Mouse (Mus musculus) adrenal gland, adult 2 months (tissue): ENCODE results near the gene Macrod2. TPM values are rescaled to one million over a fixed set of nuclear protein-coding genes. Genes with fewer than 3 reads are reported as not detected.

Experiments
- DNase-seq: peaks from one replicate; pipeline ENCODE4 v3.0.0; 2021
- polyA plus RNA-seq: library from polyadenylated mRNA; depleted of rRNA; stranded (reverse); fragments of >200 nt; gene quantifications from 2 replicates; pipeline ENCODE4 v1.2.3, GENCODE M21; 2012
- total RNA-seq, 2 experiments: library from RNA; stranded (reverse); gene quantifications; 2 replicates each; pipeline ENCODE4 v1.2.3; 2021

Macrod2 gene
- total and polyA plus RNA-seq, 3 experiments, result 8.1 to 8.4 (median 8.3) TPM

DNA sequence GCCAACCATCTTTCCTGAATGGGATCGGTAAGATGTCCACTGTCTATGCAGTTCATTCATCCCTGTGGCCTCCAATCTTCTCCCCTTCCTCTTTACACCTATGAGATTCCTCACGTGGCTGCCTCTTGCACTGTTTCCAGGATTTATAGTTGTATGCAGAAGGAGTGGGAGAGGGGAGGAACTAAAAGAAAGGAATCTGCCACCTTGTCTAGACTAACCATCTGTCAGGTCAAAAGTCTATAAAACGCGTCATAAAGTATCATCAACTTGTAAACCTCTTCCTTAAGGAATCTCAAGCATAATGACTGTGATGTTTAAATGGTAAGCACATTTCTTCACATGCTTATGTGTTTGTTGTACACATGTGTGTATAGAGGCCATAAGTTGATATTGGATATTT lies 416.6 kb downstream of the Macrod2 start:
- DNase-seq, result no peak

DNA sequence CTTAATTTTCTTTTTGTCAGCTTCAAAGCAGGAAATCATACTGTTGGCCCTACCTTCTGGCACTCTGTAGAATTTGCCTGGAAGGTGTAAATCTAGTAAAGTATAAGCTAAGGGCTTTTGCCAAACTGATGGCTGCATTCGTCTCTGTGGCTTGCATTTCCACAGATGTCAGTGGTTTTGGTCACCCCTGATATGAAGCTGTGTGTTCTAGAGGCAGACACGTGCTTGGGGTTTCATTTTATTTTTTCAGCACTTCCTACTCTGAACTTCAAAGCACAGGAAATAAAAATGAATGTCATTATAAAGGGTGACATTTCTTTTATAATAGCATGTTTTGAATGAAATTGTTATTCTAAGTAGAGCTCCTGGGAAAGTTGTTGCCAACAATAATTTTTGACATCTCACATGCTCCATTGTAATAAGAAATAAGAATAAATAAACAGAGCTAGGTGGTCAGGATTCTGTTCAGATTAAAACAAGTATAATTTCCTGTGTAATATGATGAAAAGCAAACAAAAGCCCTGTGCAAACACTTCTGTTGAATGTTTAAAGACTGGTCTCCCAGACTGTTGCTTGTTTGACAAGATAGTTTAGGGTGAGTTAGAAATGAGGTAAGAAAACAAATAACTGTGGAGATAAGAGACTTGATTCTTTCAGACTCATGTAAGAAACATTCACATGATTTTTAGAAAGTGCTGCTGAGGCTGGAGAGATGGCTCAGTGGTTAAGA lies 424.4 kb downstream of the Macrod2 start:
- no peak for DNase-seq

DNA sequence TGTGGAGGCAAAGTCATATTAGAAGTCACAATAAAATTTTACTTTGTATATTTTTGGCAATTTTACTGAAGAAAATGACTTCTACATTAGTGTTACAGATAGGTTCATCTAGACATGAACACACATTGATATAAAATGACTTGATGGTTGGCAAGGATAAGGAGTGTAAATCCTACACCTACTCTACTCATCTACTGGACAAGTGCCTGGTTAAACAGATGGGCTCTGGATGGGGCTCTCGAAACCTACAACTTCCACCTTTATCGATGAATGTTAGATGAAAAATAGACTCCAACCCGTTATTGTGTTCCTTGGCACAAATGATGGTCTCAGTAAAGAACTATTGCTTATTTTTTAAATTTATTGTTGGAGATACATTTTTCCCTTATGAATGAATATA lies 427.3 kb downstream of the Macrod2 start:
- DNase-seq, result no peak

DNA sequence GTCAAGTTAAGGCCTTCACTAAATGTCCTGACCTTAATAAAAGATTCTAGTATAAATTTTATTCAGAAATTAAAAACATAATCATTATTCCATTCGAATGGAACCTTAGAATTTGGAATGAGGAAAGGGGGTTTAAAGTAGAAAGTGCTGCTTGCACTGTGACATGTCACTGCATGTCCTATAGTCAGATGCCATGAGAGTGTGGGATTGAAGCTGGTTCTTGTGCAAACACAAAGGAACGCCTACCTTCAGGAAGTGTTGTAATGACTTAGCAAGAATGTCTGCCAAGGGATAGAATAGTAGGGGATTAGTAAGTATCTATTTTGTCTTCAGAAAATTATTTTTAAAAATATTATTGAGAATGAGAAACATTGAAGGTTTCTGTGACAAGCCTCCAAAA lies 431.1 kb downstream of the Macrod2 start:
- DNase-seq, result no peak

DNA sequence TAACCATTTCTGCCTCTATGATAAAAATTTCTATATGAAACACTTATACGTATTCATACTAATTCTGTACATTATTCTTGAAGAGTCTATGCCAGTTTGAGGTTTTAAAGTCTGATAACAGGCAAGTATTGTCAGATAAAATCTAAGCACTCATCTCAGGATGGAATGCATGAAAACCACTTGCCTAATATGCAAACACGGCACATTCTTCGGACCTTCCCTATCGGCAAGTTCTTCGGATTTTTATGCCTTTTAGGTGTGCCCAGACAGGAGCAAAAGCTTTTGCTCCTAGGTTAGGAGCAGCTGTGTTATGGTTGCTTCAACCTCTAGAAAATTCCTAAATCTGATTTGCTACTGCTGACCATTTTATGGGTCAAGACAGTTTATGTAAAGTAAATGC lies 433.8 kb downstream of the Macrod2 start:
- DNase-seq, result no peak

DNA sequence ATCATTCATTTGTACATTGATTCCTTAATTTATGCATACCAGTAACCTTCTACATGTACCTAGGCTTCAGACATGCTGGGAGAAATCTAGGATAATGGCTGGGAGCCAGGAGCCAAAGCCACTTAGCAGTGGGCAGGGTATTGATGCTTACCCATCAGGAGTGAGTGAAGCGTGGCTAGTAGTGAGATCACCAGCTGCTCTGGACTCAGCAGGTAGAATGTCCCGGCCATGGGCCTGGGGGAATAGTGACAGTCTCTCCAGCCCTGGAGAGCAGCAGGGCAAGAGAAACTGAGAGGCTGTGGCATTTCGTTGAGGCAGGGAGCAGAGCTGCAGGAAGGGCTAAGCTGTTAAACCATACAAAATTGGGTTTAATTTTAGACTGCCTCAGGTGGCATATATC lies 435.0 kb downstream of the Macrod2 start:
- DNase-seq, result no peak

DNA sequence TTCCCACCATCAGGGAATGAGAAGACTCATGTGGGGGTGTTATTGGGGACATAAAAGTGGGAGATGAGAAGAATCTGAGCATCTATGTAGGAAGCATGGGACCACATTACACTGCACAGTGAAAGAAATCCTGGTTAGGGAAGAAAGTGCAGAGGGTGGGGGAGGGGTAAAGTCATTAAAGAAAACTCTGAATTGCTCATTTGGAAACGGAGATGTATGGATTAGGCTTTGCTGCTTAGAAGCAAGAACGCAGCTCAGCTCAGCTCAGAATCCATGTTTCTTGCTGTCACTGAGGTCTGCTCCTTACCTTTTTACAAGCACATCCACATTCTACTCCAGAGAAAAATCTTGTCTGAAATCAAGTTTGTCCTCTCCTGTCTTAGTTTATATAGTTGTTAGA lies 444.3 kb downstream of the Macrod2 start:
- no peak for DNase-seq

DNA sequence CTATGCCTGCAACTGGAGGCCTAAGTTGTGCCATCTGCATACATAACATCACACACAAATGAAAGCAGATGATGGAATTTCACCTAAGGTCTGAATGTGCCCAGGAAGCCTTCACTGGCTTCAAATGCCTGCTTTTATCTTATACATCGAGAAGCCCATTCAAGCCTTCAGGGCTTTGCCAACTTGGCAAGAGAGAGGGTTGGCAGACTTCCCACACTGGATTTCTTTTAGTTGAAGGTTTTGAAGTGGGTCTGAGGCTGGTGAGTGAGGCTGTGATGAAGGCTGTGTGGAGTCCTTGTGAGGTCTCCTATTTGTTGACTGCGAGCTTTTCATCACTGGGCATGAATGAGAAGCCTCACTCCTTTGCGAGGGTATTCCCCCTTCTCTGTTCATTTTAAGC lies 444.8 kb downstream of the Macrod2 start:
- DNase-seq, result peak; percentile 83

DNA sequence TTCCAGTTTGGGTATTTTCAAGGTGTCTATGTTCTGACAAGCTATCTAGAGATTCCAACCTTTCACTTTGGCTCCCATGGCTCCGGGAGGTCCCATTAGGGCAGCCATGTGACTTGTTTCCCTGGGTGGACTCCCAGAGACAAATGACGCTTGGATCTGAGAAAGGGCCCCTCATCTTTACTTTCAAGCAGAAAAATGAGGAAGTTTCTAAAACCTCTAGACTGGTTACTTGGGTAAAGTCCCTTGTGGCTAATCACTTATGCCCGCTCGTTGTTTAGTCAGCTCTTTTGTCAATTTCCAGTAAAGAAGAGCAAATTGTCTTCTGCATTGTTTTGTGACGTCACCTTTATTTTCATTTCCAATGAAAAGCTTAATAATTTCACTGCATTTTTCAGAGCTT lies 448.9 kb downstream of the Macrod2 start:
- DNase-seq, result no peak

DNA sequence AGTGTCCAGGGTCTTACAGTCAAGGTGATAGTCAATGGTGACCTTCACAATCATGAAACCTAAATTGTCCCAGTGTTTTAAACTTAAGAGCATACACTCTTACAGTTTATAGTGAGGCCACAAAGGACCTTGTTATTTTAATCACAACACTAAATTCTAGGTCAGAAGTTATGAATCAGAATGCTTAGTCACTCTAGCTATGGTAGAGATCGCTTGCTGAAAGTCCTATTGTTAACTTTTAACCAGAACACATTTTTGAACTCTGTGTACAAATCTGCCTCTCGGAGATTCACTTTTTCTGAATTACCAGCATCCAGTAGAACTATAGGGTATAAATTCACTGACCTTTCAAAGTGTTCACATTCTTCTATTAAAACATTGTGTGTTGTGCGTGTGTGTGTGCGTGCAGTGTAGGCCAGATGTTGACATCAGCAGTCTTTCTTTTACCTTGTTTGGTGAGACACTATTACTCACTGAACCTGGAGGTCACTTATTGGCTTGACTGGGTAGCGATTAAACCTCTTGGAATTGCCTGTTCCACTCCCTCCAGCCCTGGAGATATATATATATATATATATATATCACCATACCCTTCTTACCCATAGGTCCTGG lies 452.8 kb downstream of the Macrod2 start:
- DNase-seq, result peak; percentile 11

DNA sequence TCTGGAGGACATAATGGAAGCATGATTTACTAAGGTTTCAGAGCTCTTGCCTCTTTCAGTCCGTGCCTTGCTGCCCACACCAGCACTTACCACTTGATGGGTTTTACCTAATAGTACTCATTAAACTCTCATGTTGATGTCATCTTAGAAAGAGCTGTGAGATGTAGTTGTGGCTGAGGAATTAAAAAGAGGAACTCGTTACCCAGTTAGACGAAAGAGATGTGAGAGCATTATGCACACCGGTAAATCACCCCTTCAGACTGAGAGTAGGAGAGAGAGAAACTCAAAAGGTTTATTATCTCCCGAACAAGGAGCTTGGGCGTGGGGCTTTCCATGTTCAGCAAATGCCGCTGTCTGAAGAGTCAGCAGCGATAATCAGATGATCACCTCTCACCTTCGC lies 458.4 kb downstream of the Macrod2 start:
- DNase-seq, result no peak

DNA sequence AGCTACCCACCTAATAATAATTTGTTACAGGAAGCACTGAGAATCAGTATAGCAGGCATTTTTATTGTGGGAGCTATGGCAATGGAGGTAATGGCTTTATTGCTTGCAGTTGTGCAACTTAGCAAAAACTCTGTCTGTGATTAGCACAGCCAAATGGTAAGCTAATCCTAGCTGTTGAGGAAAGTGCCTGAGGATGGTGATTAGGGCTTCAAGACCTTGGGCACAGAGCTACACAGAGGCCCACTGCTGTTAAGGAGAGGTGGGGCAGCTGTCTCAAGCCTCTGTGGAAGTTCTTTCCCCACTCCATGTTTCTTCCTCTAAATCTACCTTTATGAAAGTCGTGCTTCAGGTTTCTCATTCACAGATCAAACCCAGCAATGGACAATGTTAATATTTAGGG lies 466.2 kb downstream of the Macrod2 start:
- no peak for DNase-seq

DNA sequence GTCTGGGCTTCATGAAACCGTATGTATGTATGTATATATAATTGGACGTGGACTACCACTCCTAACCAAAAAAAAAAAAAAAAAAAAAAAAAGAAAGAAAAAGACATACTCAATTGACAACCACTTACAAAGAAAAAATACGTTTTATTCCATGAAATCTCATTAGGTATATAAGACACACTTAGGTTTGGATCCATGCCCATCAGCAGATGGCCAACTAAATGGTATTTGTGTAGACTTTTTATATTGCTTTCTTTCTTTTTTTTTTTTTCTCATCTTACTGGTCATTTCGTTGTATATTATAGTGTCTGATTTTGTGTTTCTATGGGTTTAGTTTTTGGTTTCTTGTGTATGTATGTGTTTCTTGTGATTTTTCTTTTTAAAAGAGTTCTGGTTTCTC lies 467.6 kb downstream of the Macrod2 start:
- no peak for DNase-seq

DNA sequence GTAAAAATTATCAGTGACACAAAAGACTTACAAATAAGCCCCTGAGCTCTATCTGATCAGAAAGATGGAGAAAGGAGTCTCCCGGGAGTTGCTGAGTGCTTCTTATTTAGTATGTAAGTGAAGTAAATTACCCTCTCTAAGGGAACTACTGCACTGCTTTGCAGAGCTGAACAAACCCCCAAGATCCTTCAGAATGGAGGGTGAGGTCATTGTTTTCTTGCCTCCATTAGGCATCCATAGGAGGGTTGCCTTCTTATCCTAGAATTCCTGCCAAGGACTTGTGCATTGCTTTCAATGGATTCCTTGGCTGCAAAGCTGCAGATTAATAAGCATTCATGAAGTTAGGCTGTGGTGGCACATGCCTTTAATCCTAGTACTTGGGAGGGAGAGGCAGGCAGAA lies 470.5 kb downstream of the Macrod2 start:
- DNase-seq, result no peak

DNA sequence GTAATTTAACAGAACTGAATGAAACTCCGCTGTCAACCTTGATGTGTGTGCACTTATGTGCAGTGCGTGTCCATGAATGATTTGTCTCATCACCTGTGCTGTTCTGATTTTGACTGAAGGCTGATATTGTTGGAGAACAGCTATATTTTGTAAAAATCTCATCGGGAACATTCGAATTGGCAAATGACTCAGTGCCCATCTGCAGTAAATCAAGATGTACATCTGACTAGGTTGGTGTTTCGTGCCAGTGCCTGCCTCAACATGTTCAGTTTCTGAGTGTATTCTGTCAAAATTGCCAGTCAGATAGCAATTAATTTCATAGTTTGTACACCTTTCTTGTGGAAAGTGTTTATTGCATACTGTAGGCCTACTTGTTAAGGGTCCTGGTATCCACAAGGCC lies 472.0 kb downstream of the Macrod2 start:
- DNase-seq, result no peak

DNA sequence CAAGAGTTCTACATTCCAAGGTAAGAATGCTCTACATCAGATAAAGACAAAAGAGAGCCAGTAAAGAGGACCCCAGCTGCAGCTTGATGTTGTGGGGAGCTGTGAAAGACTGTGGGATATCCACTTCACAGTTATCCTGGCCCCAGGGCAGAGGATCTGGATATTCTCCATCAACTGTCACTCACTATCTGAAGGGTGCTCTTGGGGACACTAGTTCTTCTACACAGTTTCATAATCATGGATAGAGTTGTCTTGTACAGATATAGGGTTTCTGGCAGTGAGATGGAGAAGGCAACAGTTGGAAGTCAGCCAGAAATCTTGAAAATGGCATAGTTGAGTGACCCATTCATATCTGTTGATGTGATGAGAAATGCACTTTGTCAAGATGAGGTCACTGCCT lies 490.1 kb downstream of the Macrod2 start:
- no peak for DNase-seq

DNA sequence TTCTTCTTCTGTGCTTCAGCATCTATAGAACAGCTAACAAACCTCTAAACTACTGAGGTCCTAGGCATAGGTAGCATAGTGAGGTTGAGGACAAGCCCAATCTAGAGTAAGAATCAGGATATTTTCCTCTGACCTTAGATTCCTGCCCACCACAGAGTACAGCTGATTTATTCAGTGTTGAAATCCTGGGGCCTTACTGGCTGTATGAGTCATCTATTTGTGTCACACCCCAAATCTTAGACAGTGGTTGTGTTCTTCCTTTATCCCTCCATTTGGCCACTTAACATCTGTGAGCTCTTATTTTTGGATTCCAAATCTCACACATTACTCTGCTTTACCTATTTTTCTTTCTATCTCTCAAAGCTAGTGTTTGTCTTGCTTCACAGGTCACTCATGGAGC lies 495.6 kb downstream of the Macrod2 start:
- DNase-seq, result no peak

DNA sequence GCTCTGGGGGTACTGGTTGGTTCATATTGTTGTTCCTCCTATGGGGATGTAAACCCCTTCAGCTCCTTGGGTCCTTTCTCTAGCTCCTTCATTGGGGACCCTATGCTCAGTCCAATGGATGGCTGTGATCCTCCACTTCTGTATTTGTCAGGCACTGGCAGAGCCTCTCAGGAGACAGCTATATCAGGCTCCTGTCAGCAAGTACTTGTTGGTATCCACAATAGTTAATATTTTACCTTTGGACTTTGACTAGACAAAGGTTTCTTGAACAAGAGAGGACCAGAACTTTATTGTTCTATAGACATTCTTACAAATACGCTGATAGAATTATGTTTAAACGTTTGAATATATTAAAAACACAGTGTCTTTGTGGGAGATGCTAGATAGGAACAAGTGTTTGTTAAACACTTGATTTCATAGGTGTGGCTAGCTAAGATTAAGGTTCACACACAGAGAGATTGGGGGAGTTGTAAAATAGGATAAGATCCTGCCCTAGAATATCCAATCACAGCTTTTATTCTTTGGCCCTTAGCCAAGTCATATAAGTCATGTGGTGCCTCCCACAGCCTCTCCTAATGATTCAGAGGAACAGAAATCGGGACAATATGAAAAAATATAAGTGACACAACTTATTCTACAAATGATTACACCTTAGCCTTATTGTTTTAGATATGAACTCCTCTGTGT lies 501.4 kb downstream of the Macrod2 start:
- DNase-seq, result no peak

DNA sequence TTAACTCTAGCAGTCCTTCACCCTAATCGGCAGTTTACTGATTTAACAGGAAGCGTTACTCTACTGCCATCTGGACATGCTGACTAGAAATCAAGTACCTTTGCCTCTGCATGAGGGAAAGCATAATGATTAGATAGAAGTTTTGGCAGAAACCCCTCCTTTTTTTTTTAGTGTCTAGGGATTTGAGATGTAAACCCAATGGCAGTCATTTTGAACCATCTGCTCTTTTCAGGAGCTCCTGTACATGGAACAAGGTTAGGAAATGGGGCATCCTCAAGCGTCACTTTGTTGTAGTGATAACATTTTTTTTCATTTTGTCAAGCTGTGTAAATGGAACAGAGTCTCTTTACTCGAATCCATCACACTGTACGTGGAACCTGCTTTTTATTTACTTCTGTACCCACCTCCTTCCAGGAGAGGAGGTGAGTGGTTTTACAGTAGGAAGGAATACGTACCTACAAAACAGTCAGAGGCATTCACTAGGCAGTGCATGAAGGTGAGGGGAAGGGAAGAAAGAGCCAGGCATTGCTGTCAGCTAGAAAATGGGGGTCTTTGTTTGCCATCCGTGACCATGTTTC lies 503.4 kb downstream of the Macrod2 start:
- no peak for DNase-seq

DNA sequence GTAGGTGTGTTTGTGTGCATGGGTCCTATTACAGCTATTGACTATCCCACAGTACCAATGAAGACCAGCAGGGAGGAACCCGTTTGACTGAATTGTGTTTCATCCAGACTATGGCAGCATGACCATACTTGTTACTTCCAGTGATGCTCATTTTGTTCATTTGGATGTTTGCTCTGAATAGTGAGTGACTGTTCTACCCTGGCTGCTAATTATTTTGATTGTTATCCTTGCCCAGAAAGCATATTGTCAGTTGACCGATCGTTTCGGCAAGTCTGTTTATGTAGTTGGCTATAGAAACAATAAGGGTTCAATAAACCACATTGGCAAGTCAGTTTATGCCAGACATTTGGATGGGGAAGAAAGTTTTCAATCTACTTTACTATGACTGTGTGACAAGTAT lies 510.2 kb downstream of the Macrod2 start:
- DNase-seq, result no peak

DNA sequence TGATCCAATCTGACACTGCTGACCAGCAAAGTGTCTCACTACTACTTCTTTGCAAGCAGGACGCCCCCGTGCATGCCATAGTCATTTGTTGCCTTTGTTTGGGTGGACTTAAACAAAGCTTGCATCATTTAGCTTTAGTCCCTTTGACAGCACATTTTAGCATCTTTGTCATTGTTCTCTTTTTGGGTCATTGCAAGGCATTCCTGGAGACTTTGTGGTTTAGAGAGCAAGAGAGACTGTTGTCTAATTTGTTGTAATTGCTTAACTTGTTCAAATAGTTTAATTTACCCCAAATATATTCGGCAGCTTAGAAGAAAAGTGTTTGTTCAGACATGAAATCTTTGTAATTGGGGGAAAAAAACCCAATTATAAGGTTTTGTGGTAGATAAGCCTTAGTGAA lies 511.0 kb downstream of the Macrod2 start:
- DNase-seq, result no peak

DNA sequence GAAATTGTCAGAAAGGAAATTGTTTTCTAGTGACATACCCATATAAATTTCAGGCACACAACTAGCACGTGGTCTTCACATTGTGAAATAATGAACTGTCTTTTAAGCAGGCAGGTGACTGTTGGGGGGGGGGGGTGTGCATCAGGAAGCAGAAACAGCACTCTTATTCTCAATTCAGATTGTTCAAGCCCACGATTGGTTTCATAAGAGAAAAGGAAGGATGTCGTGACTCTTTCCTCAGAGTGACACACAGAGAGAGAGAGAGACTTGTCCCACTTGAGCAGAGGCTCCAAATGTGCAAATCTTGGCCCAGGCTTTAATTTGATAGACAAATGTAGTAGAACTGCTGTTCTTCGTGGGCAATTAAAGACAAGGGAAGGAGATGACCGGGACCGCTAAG lies 516.4 kb downstream of the Macrod2 start:
- no peak for DNase-seq

DNA sequence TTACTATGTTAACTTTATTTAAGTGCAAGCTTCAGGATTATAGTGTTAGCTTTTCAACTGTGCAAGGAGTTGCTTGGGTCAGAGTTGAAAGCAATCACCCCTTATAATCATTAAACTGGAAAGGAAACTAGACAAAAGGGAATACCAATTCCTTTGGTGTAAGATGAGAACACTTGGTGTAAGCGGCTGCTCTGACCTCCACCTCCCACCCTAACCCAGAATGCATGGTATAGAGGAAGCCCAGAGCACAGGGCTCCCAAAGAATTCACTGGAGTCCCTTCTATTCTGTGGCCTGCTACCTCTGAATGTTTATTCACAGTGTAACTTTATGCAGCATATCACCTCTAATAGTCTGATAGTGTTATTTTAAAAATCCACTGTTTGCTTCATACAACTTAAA lies 517.1 kb downstream of the Macrod2 start:
- DNase-seq, result no peak
